Mouse (Mus musculus): ENCODE data around the gene 4930550C14Rik.

The 4930550C14Rik gene

DNA sequence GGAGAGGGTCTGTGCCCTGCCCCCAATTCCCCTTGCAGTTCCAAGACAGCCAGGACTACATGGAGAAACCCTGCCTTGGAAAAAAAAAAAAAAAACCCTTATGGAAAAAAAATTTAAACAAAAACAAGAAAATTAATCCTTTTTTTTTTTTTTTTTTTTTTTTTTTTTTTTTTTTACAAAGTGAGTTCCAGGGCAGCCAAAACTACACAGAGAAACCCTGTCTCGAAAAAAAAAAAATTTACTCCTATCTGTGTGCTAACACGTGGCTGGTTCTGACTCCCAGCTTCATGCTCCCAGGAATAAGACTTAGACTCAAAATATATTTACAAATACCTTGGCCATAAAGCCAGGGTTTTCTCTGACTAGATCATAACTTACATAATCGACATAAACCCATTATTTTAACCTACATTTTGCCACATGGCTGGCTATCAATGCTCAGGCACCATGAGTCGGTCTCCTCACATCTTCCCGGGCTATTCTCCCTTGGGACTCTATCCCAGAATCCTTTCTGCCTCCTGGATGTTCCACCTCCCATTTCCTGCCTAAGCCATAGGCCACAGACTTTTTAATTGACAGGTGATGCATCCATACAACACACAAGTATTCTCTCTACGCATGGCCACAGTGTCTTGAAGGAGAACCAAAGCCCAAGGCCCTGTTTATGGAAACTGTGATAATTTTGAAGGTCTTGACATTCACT lies 2.1 kb downstream of the 4930550C14Rik start:
- peak; percentile 95 for DNase-seq (ENCODE audit: low read depth, low spot score)

DNA sequence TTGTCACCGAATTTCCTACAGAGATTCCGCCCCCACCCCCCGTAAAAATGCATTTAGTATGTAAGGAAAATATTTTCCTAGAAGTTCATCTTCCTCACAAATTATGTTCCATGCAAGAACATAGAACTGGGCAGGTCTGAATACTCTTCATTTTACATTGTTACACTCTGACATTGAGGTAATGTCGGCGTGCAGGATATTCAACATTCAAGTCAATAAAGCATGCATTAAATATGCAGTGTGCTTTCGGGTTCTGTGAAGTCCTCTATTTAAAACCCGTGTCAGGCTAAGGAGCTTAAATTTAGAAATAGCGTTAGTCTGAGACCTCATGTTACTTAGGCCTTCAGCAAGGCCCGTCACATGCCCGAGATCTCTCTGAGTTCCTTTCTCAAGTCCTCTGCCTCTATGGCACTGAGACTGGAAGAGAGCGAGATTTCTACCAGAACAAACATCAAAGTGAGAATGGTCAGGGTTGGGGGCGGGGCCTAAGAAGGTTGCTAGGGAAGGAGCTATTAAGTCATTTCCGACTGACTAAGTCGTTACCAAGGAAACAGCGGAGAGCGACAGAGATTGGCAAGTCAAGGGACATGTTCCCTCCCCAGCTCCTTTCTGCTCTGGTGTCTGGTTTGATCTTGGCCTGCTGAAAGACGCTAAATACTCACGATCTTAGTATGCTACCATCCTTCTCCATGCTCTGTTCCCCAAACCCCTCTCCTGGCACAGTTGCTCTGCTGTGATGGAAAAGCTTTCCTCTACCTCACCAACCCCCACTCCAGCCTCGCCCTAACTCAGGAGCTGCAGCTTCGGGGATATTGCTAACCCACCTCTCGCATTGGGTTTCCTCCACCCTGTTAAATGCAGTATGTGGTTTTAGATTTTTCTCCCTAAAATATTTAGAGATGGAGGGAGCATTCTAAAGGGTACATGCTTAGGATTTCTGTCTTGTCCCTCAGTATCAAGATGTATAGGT lies 2.9 kb downstream of the 4930550C14Rik start:
- peak; percentile 99 for DNase-seq (ENCODE audit: low read depth, low spot score)

DNA sequence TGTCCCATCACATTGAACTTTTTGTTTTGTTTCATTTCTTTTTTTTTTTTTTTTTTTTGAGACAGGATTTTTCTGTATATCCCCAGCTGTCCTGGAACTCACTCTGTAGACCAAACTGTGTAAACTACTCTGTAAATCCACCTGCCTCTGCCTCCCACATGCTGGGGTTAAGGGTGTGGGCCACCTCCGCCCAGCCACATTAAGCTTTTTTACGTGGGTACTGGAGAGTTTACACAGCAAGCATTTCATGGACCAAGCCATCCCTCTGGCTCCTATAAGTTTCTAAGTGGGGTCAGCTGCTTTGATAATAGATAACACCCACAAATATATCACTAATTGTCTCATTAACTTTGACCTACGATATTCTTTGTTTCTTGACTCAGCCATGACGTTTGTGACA lies 6.4 kb downstream of the 4930550C14Rik start:
- no peak for DNase-seq (ENCODE audit: low read depth, low spot score)

DNA sequence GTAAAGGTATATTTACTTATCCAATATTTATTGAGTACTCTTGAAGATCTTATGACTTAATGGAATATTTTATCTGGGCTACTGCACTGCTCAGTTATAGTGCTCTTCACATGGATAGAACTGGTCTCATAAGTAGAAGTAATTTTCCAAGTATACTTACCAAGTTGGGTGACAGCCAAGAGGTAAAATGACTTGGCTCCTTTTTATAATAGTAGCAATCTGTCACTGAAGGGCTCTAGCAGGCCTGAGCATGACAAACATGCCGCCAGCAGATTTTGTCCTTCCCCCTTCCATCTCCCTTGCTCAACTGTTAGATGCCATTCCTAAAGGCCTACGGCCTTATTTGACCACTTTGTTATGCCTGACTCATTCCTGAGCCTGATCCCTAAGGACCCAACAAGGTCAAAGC lies 6.8 kb downstream of the 4930550C14Rik start:
- DNase-seq (ENCODE audit: low read depth, low spot score) = peak; percentile 14

GRCm38 (mm10) chr9:53409427-53409826 lies 7.3 kb downstream of the 4930550C14Rik start:
- DNase-seq (ENCODE audit: low read depth, low spot score) = no peak

DNA sequence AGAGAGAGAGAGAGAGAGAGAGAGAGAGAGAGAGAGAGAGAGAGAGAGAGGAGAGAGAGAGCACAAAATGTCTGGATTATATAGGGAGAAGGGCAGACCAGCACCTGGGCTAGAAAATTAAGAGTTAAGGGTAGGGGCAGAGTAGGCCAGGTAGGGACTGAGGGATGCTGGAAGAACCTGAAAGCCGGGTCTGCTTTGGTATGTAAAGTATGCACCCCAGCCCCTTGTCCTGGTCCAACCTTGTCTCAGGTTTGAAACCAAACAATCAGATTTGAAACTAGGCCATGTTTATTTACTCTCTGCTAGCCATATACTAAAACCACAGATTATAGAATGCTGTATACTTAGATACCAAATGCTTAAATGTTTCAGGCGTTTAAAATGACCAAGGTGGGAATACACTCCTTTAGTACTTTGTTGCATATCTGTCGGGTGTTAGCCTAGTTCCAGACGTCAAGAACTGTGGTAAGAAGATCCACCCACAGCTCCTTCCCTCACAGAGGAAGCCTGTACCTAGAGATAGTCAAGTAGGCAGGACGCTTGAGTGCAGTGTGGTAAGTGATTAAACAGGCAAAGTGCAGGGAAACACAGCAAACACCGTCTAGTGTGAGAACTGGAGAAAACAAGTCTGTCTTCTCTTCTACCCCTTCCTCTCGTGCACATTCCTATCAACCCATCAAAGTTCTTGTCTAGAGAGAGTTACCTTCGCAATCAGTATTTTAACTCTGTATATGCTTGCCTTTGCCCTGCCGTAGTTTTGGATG lies 20.2 kb downstream of the 4930550C14Rik start:
- no peak for DNase-seq (ENCODE audit: low read depth, low spot score)

DNA sequence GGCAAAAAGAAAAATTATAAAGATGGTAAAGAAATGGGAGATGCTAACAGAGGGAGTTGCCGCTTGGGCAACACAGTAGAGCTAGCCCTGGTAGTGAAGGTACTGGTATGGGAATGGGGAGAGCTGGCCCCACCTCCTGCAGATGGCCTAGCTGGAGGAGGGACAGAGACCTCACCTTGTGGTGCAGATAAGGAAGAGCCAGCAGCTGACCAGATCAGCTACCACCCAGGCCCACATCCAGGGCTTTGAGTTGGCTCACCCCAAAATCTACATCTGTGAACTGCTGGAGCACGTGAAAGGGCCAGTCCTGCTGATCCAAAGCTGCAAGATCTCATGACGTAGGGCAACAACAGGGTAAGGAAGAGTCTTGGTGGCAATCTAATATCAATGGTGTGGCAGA lies 24.6 kb downstream of the 4930550C14Rik start:
- DNase-seq (ENCODE audit: low read depth, low spot score) = no peak

DNA sequence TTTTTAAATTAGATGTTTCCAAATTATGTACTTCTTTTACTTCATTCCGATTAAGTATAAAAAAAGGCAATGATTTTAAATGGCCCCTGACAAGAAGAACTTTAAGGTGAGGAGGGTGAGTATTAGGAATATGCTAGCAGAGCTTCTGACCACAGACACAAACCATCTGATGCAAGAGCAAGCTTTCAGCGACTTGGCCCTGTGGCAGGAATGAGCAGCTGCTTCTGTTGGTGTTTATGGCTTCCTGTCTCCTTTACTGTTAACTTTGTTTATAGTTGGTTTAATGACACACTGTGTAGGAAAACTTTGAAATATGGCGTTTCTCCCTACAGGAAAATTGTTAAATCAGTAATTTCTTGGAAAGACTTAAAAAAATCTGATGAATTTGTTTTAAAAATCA lies 25.5 kb downstream of the 4930550C14Rik start:
- DNase-seq (ENCODE audit: low read depth, low spot score) = no peak

- no peak for DNase-seq (ENCODE audit: low read depth, low spot score)
Measured at GRCm38 (mm10) chr9:53435830-53436570, 33.9 kb downstream of the 4930550C14Rik start.

- DNase-seq (ENCODE audit: low read depth, low spot score) = no peak
Measured at GRCm38 (mm10) chr9:53450609-53451008, 48.5 kb downstream of the 4930550C14Rik start.

GRCm38 (mm10) chr9:53452038-53452437 lies 49.9 kb downstream of the 4930550C14Rik start:
- no peak for DNase-seq (ENCODE audit: low read depth, low spot score)

DNA sequence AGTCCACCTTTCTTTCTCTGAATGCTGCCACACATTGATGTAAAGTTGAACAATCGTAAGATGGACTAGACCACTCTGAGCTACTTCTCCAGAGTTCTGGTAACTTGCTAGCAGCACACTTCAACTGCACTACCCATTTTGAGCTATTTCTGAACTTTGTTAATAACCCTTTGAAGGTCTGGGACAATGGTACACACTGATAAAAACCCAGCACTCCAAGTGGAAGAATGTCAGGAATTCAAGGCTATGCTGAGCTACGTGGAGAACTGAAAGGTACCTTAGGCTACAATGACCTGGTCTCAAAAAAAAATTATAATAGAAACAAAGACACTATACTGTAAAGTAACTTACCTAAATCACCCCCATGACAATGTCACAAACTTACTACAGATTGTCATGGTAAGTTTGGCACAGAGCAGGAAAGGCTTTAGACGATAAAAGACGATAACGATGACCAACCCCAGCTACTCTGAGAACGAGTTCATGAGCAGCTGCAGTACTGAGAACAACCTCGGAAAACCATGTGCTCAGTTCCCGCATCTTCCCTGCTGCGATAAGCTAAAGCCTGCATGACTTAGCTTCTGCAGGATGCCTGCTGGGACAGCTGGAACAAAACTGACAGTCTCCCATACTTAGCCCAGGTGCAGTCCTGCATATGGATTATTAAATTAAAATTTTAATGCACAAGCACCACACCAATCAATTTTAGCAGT lies 70.8 kb downstream of the 4930550C14Rik start:
- DNase-seq (ENCODE audit: low read depth, low spot score) = peak; percentile 29
